Mouse (Mus musculus) CH12.LX (cell line): ENCODE measurements at regions not wholly inside any gene's neighbourhood (a gene's known extent, or its start where the extent isn't known, plus 50 kb on each side); places are given as distances from the start of the nearest gene placed in this dataset.

Experiments used
- CTCF ChIP-seq, 2 experiments: IDR thresholded peaks in 1 of 2; conservative IDR thresholded peaks in 1 of 2; 2 replicates each; pipeline ENCODE4 v1.5.1; 2011 to 2012; ENCODE audit warnings: low read depth in 2 of 2, low read length in 2 of 2, improper control_type of control experiment in 1 of 2, inconsistent platforms in 1 of 2, mild to moderate bottlenecking in 1 of 2, moderate library complexity in 1 of 2
- EP300 ChIP-seq: IDR thresholded peaks from 2 replicates; pipeline ENCODE4 v1.6.1; 2011; ENCODE audit warnings: low read length, improper control_type of control experiment
- IRF4 ChIP-seq: IDR thresholded peaks from 2 replicates; pipeline ENCODE4 v1.6.1; 2014; ENCODE audit warnings: low read depth, mild to moderate bottlenecking, inconsistent platforms, low read length, improper control_type of control experiment
- POLR2A ChIP-seq: IDR thresholded peaks from 2 replicates; pipeline ENCODE4 v1.6.1; 2011; ENCODE audit warnings: low read depth, mild to moderate bottlenecking, improper control_type of control experiment, low read length
- TBP ChIP-seq: conservative IDR thresholded peaks from 2 replicates; pipeline ENCODE4 v1.6.1; 2011; ENCODE audit warnings: low read depth, low read length, improper control_type of control experiment
- USF2 ChIP-seq: conservative IDR thresholded peaks from 2 replicates; pipeline ENCODE4 v1.6.1; 2011; ENCODE audit warnings: low read depth, low read length, improper control_type of control experiment

DNA sequence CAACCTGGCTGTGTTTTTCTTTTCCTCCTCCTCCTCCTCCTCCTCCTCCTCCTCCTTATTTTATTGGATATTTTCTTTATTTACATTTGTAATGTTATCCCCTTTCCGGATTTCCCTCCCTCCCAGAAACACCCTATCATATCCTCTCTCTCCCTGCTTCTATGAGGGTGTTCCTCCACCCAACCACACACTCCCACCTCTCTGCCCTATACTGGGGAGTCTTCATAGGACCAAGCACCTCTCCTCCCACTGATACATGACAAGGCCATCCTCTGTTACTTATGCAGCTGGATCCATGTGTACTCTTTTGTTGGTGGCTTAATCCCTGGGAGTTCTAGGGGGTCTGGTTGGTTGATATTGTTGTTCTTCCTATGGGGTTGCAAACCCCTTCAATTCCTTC, 230.6 kb downstream of the Pcsk1 start:
- TF ChIP-seq IRF4 = no peak
- no peak for TF ChIP-seq TBP
- no peak for TF ChIP-seq EP300
- no peak for TF ChIP-seq CTCF (conservative IDR thresholded peaks at IDR 0.05 in 1 of 2, IDR thresholded peaks at IDR 0.05 in 1 of 2; ENCODE audit: low read depth in 2 of 2, low read length in 2 of 2)
- no peak for TF ChIP-seq POLR2A
- TF ChIP-seq USF2 = no peak
